Mouse (Mus musculus): ENCODE results near the gene Dscaml1. TPM values are rescaled to one million over a fixed set of nuclear protein-coding genes. Genes with fewer than 3 reads are reported as not detected.

Dscaml1 gene
- polyA plus RNA-seq, 1 experiment = 0.80 TPM

- no peak for TF ChIP-seq POLR2A (IDR thresholded peaks at IDR 0.05; ENCODE audit: low read depth, low read length)
- TF ChIP-seq CTCF (conservative IDR thresholded peaks at IDR 0.05; ENCODE audit: insufficient read depth, insufficient read length, low read depth, low read length) = no peak
- DNase-seq = no peak
- Histone ChIP-seq H3K27ac (ENCODE audit: insufficient read depth, low read depth, low read length) (no peak overlapping the region), H3K36me3 (ENCODE audit: control insufficient read depth, insufficient read depth, low read length) (no peaks in the 10 kb centered on the region), H3K4me1 (ENCODE audit: control insufficient read depth, insufficient read depth, low read length) (no peaks in the 10 kb centered on the region), H3K4me3 (ENCODE audit: insufficient read depth, low read depth, low read length) (no peak overlapping the region), H3K27me3 (replicated peaks; ENCODE audit: control insufficient read depth, insufficient read depth, low read length) (no peaks in the 10 kb centered on the region)
- 21% methylated on average over 13 of the region's 13 CpGs for WGBS
Observed at GRCm38 (mm10) chr9:45608097-45609031, 181.9 kb downstream of the Dscaml1 start.

GRCm38 (mm10) chr9:45610336-45611060 lies 184.1 kb downstream of the Dscaml1 start:
- no peak overlapping the region for H3K27ac ChIP-seq (ENCODE audit: insufficient read depth, low read depth, low read length)
- TF ChIP-seq CTCF (conservative IDR thresholded peaks at IDR 0.05; ENCODE audit: insufficient read depth, insufficient read length, low read depth, low read length) (no peak), POLR2A (IDR thresholded peaks at IDR 0.05; ENCODE audit: low read depth, low read length) (no peak)
- no peaks in the 10 kb centered on the region for H3K27me3 ChIP-seq (replicated peaks; ENCODE audit: control insufficient read depth, insufficient read depth, low read length)
- no peak overlapping the region for H3K4me3 ChIP-seq (ENCODE audit: insufficient read depth, low read depth, low read length)
- H3K36me3 ChIP-seq (ENCODE audit: control insufficient read depth, insufficient read depth, low read length) = no peaks in the 10 kb centered on the region
- 51% methylated on average over 11 of the region's 11 CpGs for WGBS
- DNase-seq = no peak
- no peaks in the 10 kb centered on the region for H3K4me1 ChIP-seq (ENCODE audit: control insufficient read depth, insufficient read depth, low read length)

DNA sequence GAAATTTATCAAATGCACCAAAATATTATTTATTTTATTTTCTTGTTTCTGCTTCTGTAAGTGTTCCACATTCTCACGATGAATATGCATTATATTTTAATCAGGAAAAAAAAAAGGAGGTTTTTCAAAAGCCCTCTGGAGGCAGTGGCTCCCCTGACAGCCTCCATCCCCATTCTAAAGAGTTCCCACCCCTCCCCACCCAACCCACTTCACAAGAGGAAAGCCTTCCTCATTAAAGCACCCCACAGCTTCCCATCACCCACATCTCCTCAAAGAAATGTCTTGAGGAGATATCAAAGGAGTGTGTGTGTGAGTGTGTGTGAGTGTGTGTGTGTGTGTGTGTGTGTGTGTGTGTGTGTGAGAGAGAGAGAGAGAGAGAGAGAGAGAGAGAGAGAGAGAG lies 188.2 kb downstream of the Dscaml1 start:
- 73% methylated on average over 1 of the region's 1 CpGs for WGBS
- Histone ChIP-seq H3K36me3 (ENCODE audit: control insufficient read depth, insufficient read depth, low read length) (no peaks in the 10 kb centered on the region), H3K27ac (ENCODE audit: insufficient read depth, low read depth, low read length) (no peak overlapping the region), H3K4me1 (ENCODE audit: control insufficient read depth, insufficient read depth, low read length) (no peaks in the 10 kb centered on the region), H3K27me3 (replicated peaks; ENCODE audit: control insufficient read depth, insufficient read depth, low read length) (no peaks in the 10 kb centered on the region), H3K4me3 (ENCODE audit: insufficient read depth, low read depth, low read length) (no peak overlapping the region)
- no peak for DNase-seq
- TF ChIP-seq CTCF (conservative IDR thresholded peaks at IDR 0.05; ENCODE audit: insufficient read depth, insufficient read length, low read depth, low read length) (no peak), POLR2A (IDR thresholded peaks at IDR 0.05; ENCODE audit: low read depth, low read length) (no peak)

GRCm38 (mm10) chr9:45617889-45618288 lies 191.5 kb downstream of the Dscaml1 start:
- no peak for TF ChIP-seq POLR2A (IDR thresholded peaks at IDR 0.05; ENCODE audit: low read depth, low read length)
- TF ChIP-seq CTCF (conservative IDR thresholded peaks at IDR 0.05; ENCODE audit: insufficient read depth, insufficient read length, low read depth, low read length) = no peak
- WGBS = 59% methylated on average over 10 of the region's 10 CpGs
- Histone ChIP-seq H3K4me1 (ENCODE audit: control insufficient read depth, insufficient read depth, low read length) (no peaks in the 10 kb centered on the region), H3K27ac (ENCODE audit: insufficient read depth, low read depth, low read length) (no peak overlapping the region), H3K36me3 (ENCODE audit: control insufficient read depth, insufficient read depth, low read length) (no peaks in the 10 kb centered on the region), H3K4me3 (ENCODE audit: insufficient read depth, low read depth, low read length) (no peak overlapping the region), H3K27me3 (replicated peaks; ENCODE audit: control insufficient read depth, insufficient read depth, low read length) (no peaks in the 10 kb centered on the region)
- no peak for DNase-seq

DNA sequence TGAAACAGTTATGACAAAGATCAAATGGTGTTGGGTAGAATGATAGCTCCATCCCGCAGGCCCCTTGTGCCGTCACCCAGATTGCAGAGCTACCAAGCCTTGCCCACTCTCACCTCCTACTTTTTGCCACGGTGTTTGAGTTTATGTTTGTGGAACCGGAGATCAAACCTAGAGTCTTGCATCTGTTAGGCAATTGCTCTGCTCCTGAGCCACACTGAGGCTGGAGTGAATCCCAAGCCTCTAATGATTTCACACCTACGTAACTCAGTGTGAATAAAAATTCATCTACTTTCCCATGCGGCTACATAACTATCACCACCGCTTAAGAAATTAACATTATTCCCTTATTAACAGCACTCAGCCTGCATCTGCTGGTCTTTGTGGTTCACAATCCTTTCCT lies 192.0 kb downstream of the Dscaml1 start:
- H3K4me3 ChIP-seq (ENCODE audit: insufficient read depth, low read depth, low read length) = no peak overlapping the region
- no peaks in the 10 kb centered on the region for H3K36me3 ChIP-seq (ENCODE audit: control insufficient read depth, insufficient read depth, low read length)
- WGBS = 74% methylated on average over 7 of the region's 7 CpGs
- H3K4me1 ChIP-seq (ENCODE audit: control insufficient read depth, insufficient read depth, low read length) = no peaks in the 10 kb centered on the region
- no peaks in the 10 kb centered on the region for H3K27me3 ChIP-seq (replicated peaks; ENCODE audit: control insufficient read depth, insufficient read depth, low read length)
- no peak overlapping the region for H3K27ac ChIP-seq (ENCODE audit: insufficient read depth, low read depth, low read length)
- TF ChIP-seq POLR2A (IDR thresholded peaks at IDR 0.05; ENCODE audit: low read depth, low read length) (no peak), CTCF (conservative IDR thresholded peaks at IDR 0.05; ENCODE audit: insufficient read depth, insufficient read length, low read depth, low read length) (no peak)
- no peak for DNase-seq

- Histone ChIP-seq H3K4me1 (ENCODE audit: control insufficient read depth, insufficient read depth, low read length) (no peaks in the 10 kb centered on the region), H3K4me3 (ENCODE audit: insufficient read depth, low read depth, low read length) (no peak overlapping the region), H3K27ac (ENCODE audit: insufficient read depth, low read depth, low read length) (no peak overlapping the region), H3K27me3 (replicated peaks; ENCODE audit: control insufficient read depth, insufficient read depth, low read length) (no peaks in the 10 kb centered on the region), H3K36me3 (ENCODE audit: control insufficient read depth, insufficient read depth, low read length) (no peaks in the 10 kb centered on the region)
- no peak for DNase-seq
- 39% methylated on average over 9 of the region's 9 CpGs for WGBS
- no peak for TF ChIP-seq POLR2A (IDR thresholded peaks at IDR 0.05; ENCODE audit: low read depth, low read length)
- no peak for TF ChIP-seq CTCF (conservative IDR thresholded peaks at IDR 0.05; ENCODE audit: insufficient read depth, insufficient read length, low read depth, low read length)
Observed at GRCm38 (mm10) chr9:45620049-45620448, 193.6 kb downstream of the Dscaml1 start.

DNA sequence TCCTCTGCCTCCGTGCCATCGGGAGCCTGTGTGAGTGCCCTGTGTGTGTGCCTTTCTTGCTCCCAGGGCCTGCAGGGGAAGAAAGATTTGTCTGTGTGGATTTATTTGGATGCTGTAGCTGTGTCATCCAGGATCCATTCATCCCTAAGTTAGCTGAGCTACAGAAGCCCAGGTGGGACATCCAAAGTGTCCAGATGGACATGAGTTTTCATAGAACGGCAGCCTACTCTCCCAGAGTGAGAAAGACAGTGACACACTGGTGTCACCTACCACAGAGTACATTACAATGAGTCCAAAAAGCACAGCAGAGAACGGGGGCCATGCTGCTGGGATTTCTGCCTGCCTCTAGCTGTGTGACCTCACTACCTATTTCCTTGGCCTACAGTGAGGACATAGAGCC lies 194.5 kb downstream of the Dscaml1 start:
- DNase-seq = no peak
- Histone ChIP-seq H3K36me3 (ENCODE audit: control insufficient read depth, insufficient read depth, low read length) (no peaks in the 10 kb centered on the region), H3K4me3 (ENCODE audit: insufficient read depth, low read depth, low read length) (no peak overlapping the region), H3K27ac (ENCODE audit: insufficient read depth, low read depth, low read length) (no peak overlapping the region), H3K27me3 (replicated peaks; ENCODE audit: control insufficient read depth, insufficient read depth, low read length) (no peaks in the 10 kb centered on the region), H3K4me1 (ENCODE audit: control insufficient read depth, insufficient read depth, low read length) (no peaks in the 10 kb centered on the region)
- 78% methylated on average over 4 of the region's 4 CpGs for WGBS
- TF ChIP-seq POLR2A (IDR thresholded peaks at IDR 0.05; ENCODE audit: low read depth, low read length) (no peak), CTCF (conservative IDR thresholded peaks at IDR 0.05; ENCODE audit: insufficient read depth, insufficient read length, low read depth, low read length) (no peak)

Data from kidney, adult 2 months (tissue).